Mouse (Mus musculus): Measurements from ENCODE around the gene Limk1.
A peak's percentile ranks its signal among the peaks of the same experiment; 100 is the strongest.
"Not testable (repeated sequence)": the region's sequence is repeated elsewhere in the genome, so short reads cannot be mapped to it uniquely, and the experiment has no call there.

Gene Limk1

DNA sequence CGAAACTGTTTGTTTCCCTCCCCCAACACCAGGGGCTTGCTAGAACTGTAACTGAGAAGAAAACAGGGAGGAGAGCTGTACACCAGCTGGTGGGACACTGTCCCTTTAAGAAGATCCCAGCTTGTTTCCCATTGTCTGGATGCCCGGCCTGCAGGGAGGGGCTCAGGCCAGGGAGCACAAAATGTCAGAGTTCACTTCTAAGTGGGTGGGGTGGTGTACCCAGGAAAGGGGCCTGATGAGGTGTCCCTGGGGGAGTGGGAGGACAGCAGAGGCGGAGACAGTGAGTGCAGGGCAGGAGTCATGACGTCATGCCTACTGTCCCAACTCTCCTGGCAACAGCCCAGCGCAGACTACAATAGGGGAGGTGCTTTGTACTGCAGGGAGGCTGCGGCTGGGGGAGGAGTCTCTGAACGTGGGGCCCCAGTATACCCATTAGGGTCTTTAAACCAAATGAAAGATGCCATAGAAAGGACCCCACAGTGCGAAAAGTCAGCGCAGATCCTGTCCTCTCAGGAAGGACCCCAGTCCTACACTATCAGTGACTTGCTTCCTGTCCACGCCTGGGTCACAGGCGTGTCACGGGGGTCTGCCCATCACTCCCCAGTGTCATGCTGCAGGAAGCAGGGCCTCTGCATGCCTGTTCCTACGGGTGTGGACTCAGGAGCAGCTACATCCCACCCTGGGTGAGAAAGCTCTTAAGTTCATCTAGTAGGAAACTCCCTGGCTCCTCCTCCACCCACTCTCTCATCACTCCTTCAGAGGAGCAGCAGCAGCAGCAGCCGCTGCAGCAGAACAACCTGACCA is 12.2 kb downstream of the Limk1 start:
- DNase-seq = peak; percentile 48 to 67

- no peak for DNase-seq
Measured at GRCm38 (mm10) chr5:134674977-134675376, 13.4 kb downstream of the Limk1 start.

GRCm38 (mm10) chr5:134672611-134673010 is 15.8 kb downstream of the Limk1 start:
- no peak for DNase-seq

DNA sequence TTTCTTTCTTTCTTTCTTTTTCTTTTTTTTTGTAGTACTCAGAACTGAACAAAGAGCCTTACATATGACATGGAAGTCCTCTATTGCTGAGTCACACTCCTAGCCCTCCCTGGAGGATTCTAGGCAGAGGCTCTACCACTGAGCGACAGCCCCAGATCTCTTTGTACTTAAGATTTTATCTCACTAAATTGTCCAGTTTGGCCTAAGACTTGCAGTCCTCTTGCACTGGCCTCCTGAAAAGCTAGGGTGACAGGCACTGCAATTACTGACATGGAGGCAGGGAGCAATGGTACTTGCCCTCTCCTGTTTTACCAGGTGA is 16.2 kb downstream of the Limk1 start:
- DNase-seq = no peak

GRCm38 (mm10) chr5:134671335-134672197 is 16.8 kb downstream of the Limk1 start:
- no peak for DNase-seq

DNA sequence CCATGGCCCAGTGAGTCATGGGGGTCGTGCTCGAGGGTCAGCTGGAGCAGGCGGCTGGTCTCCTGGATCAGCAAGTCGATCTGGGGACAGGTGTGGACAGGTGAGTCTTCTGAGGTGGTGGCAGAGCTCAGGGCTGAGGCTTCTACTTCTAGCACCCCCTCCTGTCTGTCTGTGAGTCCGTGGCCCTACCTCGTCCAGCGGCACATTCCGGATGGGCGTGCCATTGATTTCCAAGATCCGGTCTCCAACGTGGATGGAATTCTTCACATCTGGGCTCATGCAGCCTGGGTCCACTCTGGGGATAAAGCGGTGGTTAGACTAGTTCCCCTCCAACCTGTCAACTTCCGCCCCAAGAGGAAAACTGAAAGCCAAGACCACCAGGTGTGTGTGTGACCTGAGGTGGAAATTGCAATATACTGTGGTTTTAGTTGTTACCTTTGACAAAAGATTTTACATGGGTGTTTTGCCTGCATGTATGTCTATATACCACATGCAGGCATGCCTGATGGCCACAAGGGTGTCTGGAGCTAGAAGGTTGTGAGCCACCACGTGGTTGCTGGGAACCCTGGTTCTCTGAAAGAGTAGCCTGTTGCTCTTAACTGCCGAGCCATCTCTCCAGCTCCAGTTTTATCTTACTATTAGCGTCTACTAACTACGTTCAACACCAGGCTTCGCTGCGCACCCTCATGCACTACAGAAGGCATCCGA is 19.2 kb downstream of the Limk1 start:
- no peak for DNase-seq

- peak in 1 of 2 experiments; percentile 58 for DNase-seq
Measured at GRCm38 (mm10) chr5:134668495-134668894, 19.9 kb downstream of the Limk1 start.

DNA sequence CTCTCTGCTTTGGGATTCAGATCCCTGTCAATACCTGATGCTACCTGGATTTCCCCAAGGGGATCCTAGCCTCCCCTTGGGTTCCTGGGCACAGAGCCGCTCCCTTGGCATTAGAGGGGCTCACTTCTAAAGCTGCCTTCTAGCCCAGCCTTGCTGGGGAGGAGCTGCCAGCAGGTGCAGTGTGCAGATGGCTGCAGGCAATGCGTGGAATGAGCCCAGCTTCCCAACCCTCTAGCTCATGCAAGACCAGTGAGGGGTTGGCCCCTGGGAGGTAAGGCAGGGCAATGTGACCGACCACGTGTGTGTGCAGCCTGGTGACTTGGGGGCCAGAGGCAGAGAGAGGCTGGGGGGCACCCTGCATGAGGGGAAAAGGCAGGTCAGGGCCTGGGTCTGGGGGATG is 31.7 kb downstream of the Limk1 start:
- peak in 1 of 2 experiments; percentile 25 for DNase-seq

- no peak for DNase-seq
Measured at GRCm38 (mm10) chr5:134652015-134652414, 36.4 kb downstream of the Limk1 start.

- DNase-seq = peak; percentile 46 to 63
Measured at GRCm38 (mm10) chr5:134650926-134651325, 37.5 kb downstream of the Limk1 start.

DNA sequence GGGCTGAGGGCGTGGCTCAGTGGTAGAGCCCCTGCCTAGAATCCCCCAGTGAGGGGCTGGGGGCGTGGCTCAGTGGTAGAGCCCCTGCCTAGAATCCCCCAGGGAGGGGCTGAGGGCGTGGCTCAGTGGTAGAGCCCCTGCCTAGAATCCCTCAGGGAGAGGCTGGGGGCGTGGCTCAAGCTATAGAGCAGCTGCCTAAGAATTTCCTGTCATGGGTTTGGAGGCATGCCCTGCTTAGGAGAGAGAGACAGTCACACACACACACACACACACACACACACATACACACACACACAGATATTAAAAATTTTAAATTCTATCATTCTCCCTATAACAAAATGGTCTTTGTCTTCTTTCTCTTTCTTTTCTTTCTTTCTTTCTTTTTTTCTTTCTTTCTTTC is 39.4 kb downstream of the Limk1 start:
- not testable (repeated sequence) for DNase-seq

- no peak for DNase-seq
Measured at GRCm38 (mm10) chr5:134647394-134647793, 41.0 kb downstream of the Limk1 start.

DNA sequence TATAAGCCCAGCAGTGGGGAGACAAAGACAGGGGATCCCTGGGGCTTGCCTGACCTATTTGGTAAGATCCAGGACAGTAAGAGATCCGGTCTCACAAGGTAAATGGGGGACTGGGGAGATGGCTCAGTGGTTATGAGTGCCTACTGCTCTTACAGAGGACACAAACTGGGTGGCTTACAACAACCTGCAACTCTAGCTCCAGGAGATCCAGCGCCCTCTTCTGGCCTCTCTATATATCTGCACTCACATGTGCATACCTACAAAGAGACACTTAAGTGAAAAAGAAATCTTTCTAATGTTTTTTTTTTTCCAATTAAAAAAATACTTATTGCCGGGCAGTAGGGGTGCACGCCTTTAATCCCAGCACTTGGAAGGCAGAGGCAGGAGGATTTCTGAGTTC is 41.9 kb downstream of the Limk1 start:
- DNase-seq = no peak

DNA sequence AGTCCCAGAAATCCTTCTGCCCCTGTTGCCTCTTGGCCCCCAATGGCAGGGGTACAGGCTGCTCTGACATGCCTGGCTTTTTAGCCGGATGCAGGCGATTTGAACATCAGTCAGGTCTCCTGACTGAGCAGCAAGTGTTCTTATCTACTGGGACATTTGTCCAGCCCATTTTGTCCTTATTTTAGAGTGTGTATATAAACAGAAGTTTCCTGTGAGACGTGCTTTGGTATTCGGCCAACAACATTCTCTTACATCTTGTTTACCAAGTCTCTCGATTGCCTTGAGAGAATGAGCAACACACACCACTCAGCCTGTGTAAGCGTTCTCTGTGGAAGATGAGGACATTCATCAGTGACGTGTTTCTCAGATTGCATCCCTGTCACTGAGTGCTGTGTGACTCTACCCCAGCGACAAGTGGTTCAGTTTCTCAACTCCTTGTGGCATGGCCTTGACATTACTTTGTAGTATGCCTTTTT is 43.7 kb downstream of the Limk1 start:
- DNase-seq = no peak

- no peak for DNase-seq
Measured at GRCm38 (mm10) chr5:134644121-134644520, 44.3 kb downstream of the Limk1 start.

DNA sequence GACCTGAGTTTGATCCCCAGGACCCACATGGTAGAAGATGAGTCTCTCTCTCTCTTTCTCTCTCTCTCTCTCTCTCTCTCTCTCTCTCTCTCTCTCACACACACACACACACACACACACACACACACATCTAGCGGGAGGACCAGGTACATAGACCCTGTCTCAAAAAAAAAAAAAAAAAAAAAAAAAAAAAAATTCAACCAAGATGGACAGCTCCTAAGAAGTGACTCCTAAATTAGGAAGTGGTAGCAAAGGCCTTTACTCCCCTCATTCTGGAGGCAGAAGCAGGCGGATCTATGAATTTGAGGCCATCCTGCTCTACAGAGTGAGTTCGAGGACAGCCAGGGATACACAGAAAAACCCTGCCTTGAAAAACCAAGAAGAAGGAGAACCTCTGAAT is 48.0 kb downstream of the Limk1 start:
- DNase-seq = no peak

GRCm38 (mm10) chr5:134639269-134639682 is 49.1 kb downstream of the Limk1 start, which contains the start of gene Eif4h:
Gene Eif4h (minus strand): TSS chr5:134639490.
- peak; percentile 99 for DNase-seq

- DNase-seq = no peak
Measured at GRCm38 (mm10) chr5:134638461-134639268, 49.7 kb downstream of the Limk1 start.

GRCm38 (mm10) chr5:134637820-134638367 is 50.5 kb downstream of the Limk1 start:
- no peak for DNase-seq

- DNase-seq = no peak
Measured at GRCm38 (mm10) chr5:134632841-134633240, 55.6 kb downstream of the Limk1 start.

DNA sequence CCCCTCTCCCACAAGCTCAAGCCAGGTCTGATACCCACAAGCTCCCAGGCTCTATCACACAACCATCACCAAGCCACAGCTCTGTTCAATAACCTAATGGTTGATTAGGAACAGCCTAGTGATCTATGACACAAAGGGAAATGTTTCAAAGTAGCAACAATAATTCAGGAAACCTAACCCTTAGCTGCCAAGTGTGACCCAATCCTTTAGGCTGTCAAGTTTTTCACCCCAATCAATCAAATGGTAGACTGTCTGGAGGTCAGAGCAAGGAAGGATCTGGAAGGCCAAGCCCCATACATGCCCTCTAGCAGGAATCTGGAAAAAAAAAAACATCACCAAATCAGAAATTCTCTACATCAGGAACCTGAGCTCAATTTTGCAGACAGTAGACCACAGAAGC is 57.6 kb downstream of the Limk1 start:
- DNase-seq = no peak

DNA sequence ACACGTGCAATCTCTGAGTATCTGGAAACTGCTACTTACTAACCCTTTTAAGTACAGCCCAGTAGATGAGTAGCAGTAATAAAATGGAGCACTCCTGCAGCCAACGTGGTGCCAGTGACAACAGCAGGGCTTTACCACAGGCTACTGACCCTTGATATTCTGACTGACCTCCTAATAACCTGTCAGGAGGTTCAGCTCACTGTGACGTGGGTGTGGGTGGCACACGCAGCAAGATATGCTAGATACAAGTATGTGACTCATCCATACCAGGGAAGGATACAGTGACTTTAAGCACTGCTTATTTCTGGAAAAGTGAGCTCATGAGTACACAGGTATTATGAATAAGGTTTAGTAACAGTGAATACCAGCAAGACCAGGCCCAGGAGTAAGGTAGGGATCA is 58.9 kb downstream of the Limk1 start:
- DNase-seq = no peak
